21 mouse cellular contexts compared by ENCODE assay signal in the genomic region with DNA sequence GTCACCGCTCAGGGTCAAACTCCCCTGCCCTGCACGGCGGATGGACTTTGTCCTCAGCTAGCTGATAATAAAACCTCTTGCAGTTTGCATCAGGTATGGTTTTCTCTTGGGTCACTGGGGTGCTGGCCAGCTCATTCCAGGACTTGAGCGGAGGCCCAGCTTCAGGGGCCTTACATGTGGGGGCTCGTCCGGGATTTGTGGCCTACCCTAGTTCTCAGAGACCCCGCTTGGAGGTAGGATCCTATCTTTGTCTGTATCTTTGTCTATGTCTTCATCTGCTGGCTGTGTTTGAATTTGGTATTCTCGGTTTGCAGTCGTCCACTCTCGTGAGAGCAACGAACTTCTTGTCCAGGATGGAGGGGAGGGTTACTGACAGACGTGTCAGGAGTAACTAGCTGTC. TPM values are rescaled to one million over a fixed set of nuclear protein-coding genes. Genes with fewer than 3 reads are reported as not detected.
"Had no signal": no experiment of that assay in that cellular context is flagged by ENCODE, and none has a peak within 500 bp of the region (broad histone marks: within the 10 kb centered on the region; RNA-seq: fewer than 3 reads in every experiment).

No protein-coding gene starts in this region.

- ATAC-seq: liver, embryonic 12.5 days; lung, postnatal 0 days; midbrain, embryonic 13.5 days; midbrain, embryonic 15.5 days had no signal

- H3K4me3 ChIP-seq: liver, embryonic 12.5 days; lung, embryonic 15.5 days; midbrain, embryonic 10.5 days; midbrain, embryonic 13.5 days; midbrain, embryonic 15.5 days; neural tube, embryonic 12.5 days; stomach, embryonic 15.5 days had no signal

- DNase-seq: lung, adult 18-20 months; right cerebral cortex, postnatal 14 days; spleen, adult 18-20 months; thymus, postnatal 14 days; thymus, postnatal 36 days had no signal

- H3K4me1 ChIP-seq: liver, embryonic 12.5 days; lung, embryonic 15.5 days; midbrain, embryonic 10.5 days; midbrain, embryonic 13.5 days; midbrain, embryonic 15.5 days; neural tube, embryonic 12.5 days; stomach, embryonic 15.5 days had no signal

- H3K27me3 ChIP-seq: liver, embryonic 12.5 days; lung, embryonic 15.5 days; midbrain, embryonic 13.5 days; midbrain, embryonic 15.5 days; neural tube, embryonic 12.5 days; stomach, embryonic 15.5 days had no signal

- H3K4me2 ChIP-seq: liver, embryonic 12.5 days; lung, embryonic 15.5 days; midbrain, embryonic 13.5 days; midbrain, embryonic 15.5 days; neural tube, embryonic 12.5 days; stomach, embryonic 15.5 days had no signal

- H3K27ac ChIP-seq: liver, embryonic 12.5 days; liver, embryonic 14.5 days; lung, embryonic 15.5 days; midbrain, embryonic 10.5 days; midbrain, embryonic 13.5 days; midbrain, embryonic 15.5 days; neural tube, embryonic 12.5 days; stomach, embryonic 15.5 days; stomach, postnatal 0 days had no signal

- H3K36me3 ChIP-seq: lung, embryonic 15.5 days; midbrain, embryonic 10.5 days; midbrain, embryonic 13.5 days; midbrain, embryonic 15.5 days; neural tube, embryonic 12.5 days; stomach, embryonic 15.5 days had no signal

- H3K9me3 ChIP-seq: midbrain, embryonic 15.5 days; stomach, embryonic 15.5 days had no signal

- H3K9ac ChIP-seq: liver, embryonic 12.5 days; liver, embryonic 14.5 days; lung, embryonic 15.5 days; midbrain, embryonic 13.5 days; midbrain, embryonic 15.5 days; neural tube, embryonic 12.5 days; stomach, embryonic 15.5 days had no signal

RNA-seq across cellular contexts. Expression of a gene that starts 29.5 kb away (rescaled TPM):
- total RNA-seq: liver, adult 2 months; midbrain, postnatal 0 days had no signal
- polyA plus RNA-seq: liver, adult 2 months; midbrain, embryonic 10.5 days; midbrain, embryonic 13.5 days; midbrain, embryonic 15.5 days; midbrain, postnatal 0 days; neural tube, embryonic 12.5 days; neural tube, embryonic 14.5 days; stomach, postnatal 0 days had no signal

RNA-seq across cellular contexts. Expression of a gene that starts 36.0 kb away (rescaled TPM):
- total RNA-seq: megakaryocyte-erythroid progenitor cell, adult 5-6 weeks; midbrain, postnatal 0 days had no signal
- polyA plus RNA-seq: liver, adult 2 months; lung, embryonic 15.5 days; midbrain, embryonic 10.5 days; midbrain, embryonic 13.5 days; midbrain, embryonic 15.5 days; midbrain, postnatal 0 days; neural tube, embryonic 12.5 days; neural tube, embryonic 14.5 days; stomach, postnatal 0 days had no signal

RNA-seq across cellular contexts. Expression of a gene that starts 44.5 kb away (rescaled TPM):
- total RNA-seq: liver, adult 2 months; megakaryocyte-erythroid progenitor cell, adult 5-6 weeks; midbrain, postnatal 0 days had no signal
- polyA plus RNA-seq: midbrain, embryonic 10.5 days; midbrain, embryonic 13.5 days; midbrain, embryonic 15.5 days; midbrain, postnatal 0 days; neural tube, embryonic 12.5 days; neural tube, embryonic 14.5 days; stomach, postnatal 0 days; testis, adult 2 months had no signal

RNA-seq across cellular contexts. Expression of a gene that starts 57.0 kb away (rescaled TPM):
- total RNA-seq: liver, adult 2 months; megakaryocyte-erythroid progenitor cell, adult 5-6 weeks; midbrain, postnatal 0 days had no signal
- polyA plus RNA-seq: liver, adult 2 months; liver, embryonic 12.5 days; lung, embryonic 15.5 days; midbrain, embryonic 10.5 days; midbrain, embryonic 13.5 days; midbrain, embryonic 15.5 days; midbrain, postnatal 0 days; neural tube, embryonic 12.5 days; neural tube, embryonic 14.5 days; stomach, postnatal 0 days; testis, adult 2 months; thymus, postnatal 0 days had no signal
